Mouse (Mus musculus): ENCODE measurements around the gene Chn2. TPM values are rescaled to one million over a fixed set of nuclear protein-coding genes. Genes with fewer than 3 reads are reported as not detected.

Chn2 gene
- polyA plus RNA-seq, 1 experiment from 2014 or later, result 7.1 TPM

GRCm38 (mm10) chr6:54332203-54332602 is 292.8 kb downstream of the Chn2 start:
- Histone ChIP-seq H3K36me3 (ENCODE audit: control insufficient read depth, insufficient read depth, low read length) (no peaks in the 10 kb centered on the region), H3K4me1 (ENCODE audit: control insufficient read depth in 2 of 2, insufficient read depth in 2 of 2, low read length in 2 of 2) (peaks cover 4% of the 10 kb centered on the region in 2 experiments; a peak in 1 of 4 replicates), H3K9ac (ENCODE audit: low read length) (no peak overlapping the region), H3K27me3 (ENCODE audit: control insufficient read depth, insufficient read depth, low read length) (no peaks in the 10 kb centered on the region), H3K27ac (replicated peaks in 1 of 2; ENCODE audit: control insufficient read depth in 1 of 2, insufficient read depth in 1 of 2, low read depth in 2 of 2, low read length in 2 of 2) (no peak overlapping the region), H3K4me2 (ENCODE audit: low read length) (no peak overlapping the region), H3K9me3 (ENCODE audit: control insufficient read depth, low read length) (no peaks in the 10 kb centered on the region), H3K4me3 (ENCODE audit: control insufficient read depth in 1 of 2, insufficient read depth in 1 of 2, low read depth in 1 of 2, low read length in 2 of 2) (no peak overlapping the region)
- 57% methylated on average over 8 of the region's 8 CpGs for WGBS
- ATAC-seq (ENCODE audit: insufficient number of reproducible peaks, insufficient read depth, low FRiP score, low read depth), result no peak

GRCm38 (mm10) chr6:54333116-54333651 is 293.8 kb downstream of the Chn2 start:
- no peak overlapping the region for H3K4me3 ChIP-seq (ENCODE audit: control insufficient read depth in 1 of 2, insufficient read depth in 1 of 2, low read depth in 1 of 2, low read length in 2 of 2)
- no peaks in the 10 kb centered on the region for H3K36me3 ChIP-seq (ENCODE audit: control insufficient read depth, insufficient read depth, low read length)
- peaks cover 2 to 4% of the 10 kb centered on the region in 2 experiments; a peak in 1 of 4 replicates for H3K4me1 ChIP-seq (ENCODE audit: control insufficient read depth in 2 of 2, insufficient read depth in 2 of 2, low read length in 2 of 2)
- no peaks in the 10 kb centered on the region for H3K27me3 ChIP-seq (ENCODE audit: control insufficient read depth, insufficient read depth, low read length)
- no peak overlapping the region for H3K4me2 ChIP-seq (ENCODE audit: low read length)
- 61% methylated on average over 11 of the region's 11 CpGs for WGBS
- ATAC-seq (ENCODE audit: insufficient number of reproducible peaks, insufficient read depth, low FRiP score, low read depth), result no peak
- no peaks in the 10 kb centered on the region for H3K9me3 ChIP-seq (ENCODE audit: control insufficient read depth, low read length)
- H3K9ac ChIP-seq (ENCODE audit: low read length), result no peak overlapping the region
- no peak overlapping the region for H3K27ac ChIP-seq (replicated peaks in 1 of 2; ENCODE audit: control insufficient read depth in 1 of 2, insufficient read depth in 1 of 2, low read depth in 2 of 2, low read length in 2 of 2)

GRCm38 (mm10) chr6:54333652-54334396 is 294.5 kb downstream of the Chn2 start:
- peaks cover 0 to 2% of the 10 kb centered on the region in 2 experiments; a peak in 1 of 4 replicates for H3K4me1 ChIP-seq (ENCODE audit: control insufficient read depth in 2 of 2, insufficient read depth in 2 of 2, low read length in 2 of 2)
- H3K9me3 ChIP-seq (ENCODE audit: control insufficient read depth, low read length), result no peaks in the 10 kb centered on the region
- no peaks in the 10 kb centered on the region for H3K27me3 ChIP-seq (ENCODE audit: control insufficient read depth, insufficient read depth, low read length)
- H3K27ac ChIP-seq (replicated peaks in 1 of 2; ENCODE audit: control insufficient read depth in 1 of 2, insufficient read depth in 1 of 2, low read depth in 2 of 2, low read length in 2 of 2), result no peak overlapping the region
- H3K9ac ChIP-seq (ENCODE audit: low read length), result no peak overlapping the region
- H3K4me2 ChIP-seq (ENCODE audit: low read length), result no peak overlapping the region
- WGBS, result 48% methylated on average over 9 of the region's 9 CpGs
- no peaks in the 10 kb centered on the region for H3K36me3 ChIP-seq (ENCODE audit: control insufficient read depth, insufficient read depth, low read length)
- no peak overlapping the region for H3K4me3 ChIP-seq (ENCODE audit: control insufficient read depth in 1 of 2, insufficient read depth in 1 of 2, low read depth in 1 of 2, low read length in 2 of 2)
- no peak for ATAC-seq (ENCODE audit: insufficient number of reproducible peaks, insufficient read depth, low FRiP score, low read depth)

GRCm38 (mm10) chr6:54337321-54337720 is 298.0 kb downstream of the Chn2 start:
- 81% methylated on average over 6 of the region's 6 CpGs for WGBS

GRCm38 (mm10) chr6:54341133-54341532 is 301.8 kb downstream of the Chn2 start:
- no peak overlapping the region for H3K27ac ChIP-seq (replicated peaks in 1 of 2; ENCODE audit: control insufficient read depth in 1 of 2, insufficient read depth in 1 of 2, low read depth in 2 of 2, low read length in 2 of 2)
- no peaks in the 10 kb centered on the region for H3K4me1 ChIP-seq (ENCODE audit: control insufficient read depth in 2 of 2, insufficient read depth in 2 of 2, low read length in 2 of 2)
- no peak overlapping the region for H3K4me2 ChIP-seq (ENCODE audit: low read length)
- H3K9ac ChIP-seq (ENCODE audit: low read length), result no peak overlapping the region
- WGBS, result 86% methylated on average over 5 of the region's 5 CpGs
- no peak overlapping the region for H3K4me3 ChIP-seq (ENCODE audit: control insufficient read depth in 1 of 2, insufficient read depth in 1 of 2, low read depth in 1 of 2, low read length in 2 of 2)
- H3K36me3 ChIP-seq (ENCODE audit: control insufficient read depth, insufficient read depth, low read length), result no peaks in the 10 kb centered on the region
- H3K27me3 ChIP-seq (ENCODE audit: control insufficient read depth, insufficient read depth, low read length), result no peaks in the 10 kb centered on the region
- ATAC-seq (ENCODE audit: insufficient number of reproducible peaks, insufficient read depth, low FRiP score, low read depth), result no peak
- H3K9me3 ChIP-seq (ENCODE audit: control insufficient read depth, low read length), result no peaks in the 10 kb centered on the region

More at GRCm38 (mm10) chr6:54337321-54337720, 298.0 kb downstream of the Chn2 start:
- no peak for ATAC-seq (ENCODE audit: insufficient number of reproducible peaks, insufficient read depth, low FRiP score, low read depth)
- no peak overlapping the region for H3K9ac ChIP-seq (ENCODE audit: low read length)
- no peak overlapping the region for H3K4me3 ChIP-seq (ENCODE audit: control insufficient read depth in 1 of 2, insufficient read depth in 1 of 2, low read depth in 1 of 2, low read length in 2 of 2)
- H3K36me3 ChIP-seq (ENCODE audit: control insufficient read depth, insufficient read depth, low read length), result no peaks in the 10 kb centered on the region
- H3K4me2 ChIP-seq (ENCODE audit: low read length), result no peak overlapping the region
- no peaks in the 10 kb centered on the region for H3K9me3 ChIP-seq (ENCODE audit: control insufficient read depth, low read length)
- H3K27ac ChIP-seq (replicated peaks in 1 of 2; ENCODE audit: control insufficient read depth in 1 of 2, insufficient read depth in 1 of 2, low read depth in 2 of 2, low read length in 2 of 2), result no peak overlapping the region
- H3K27me3 ChIP-seq (ENCODE audit: control insufficient read depth, insufficient read depth, low read length), result no peaks in the 10 kb centered on the region
- H3K4me1 ChIP-seq (ENCODE audit: control insufficient read depth in 2 of 2, insufficient read depth in 2 of 2, low read length in 2 of 2), result peaks cover 0 to 2% of the 10 kb centered on the region in 2 experiments; a peak in 1 of 4 replicates

GRCm38 (mm10) chr6:54342223-54342622 is 302.9 kb downstream of the Chn2 start:
- Histone ChIP-seq H3K9ac (ENCODE audit: low read length) (no peak overlapping the region), H3K9me3 (ENCODE audit: control insufficient read depth, low read length) (no peaks in the 10 kb centered on the region), H3K4me3 (ENCODE audit: control insufficient read depth in 1 of 2, insufficient read depth in 1 of 2, low read depth in 1 of 2, low read length in 2 of 2) (no peak overlapping the region), H3K27me3 (ENCODE audit: control insufficient read depth, insufficient read depth, low read length) (no peaks in the 10 kb centered on the region), H3K4me2 (ENCODE audit: low read length) (no peak overlapping the region), H3K36me3 (ENCODE audit: control insufficient read depth, insufficient read depth, low read length) (no peaks in the 10 kb centered on the region), H3K4me1 (ENCODE audit: control insufficient read depth in 2 of 2, insufficient read depth in 2 of 2, low read length in 2 of 2) (no peaks in the 10 kb centered on the region), H3K27ac (replicated peaks in 1 of 2; ENCODE audit: control insufficient read depth in 1 of 2, insufficient read depth in 1 of 2, low read depth in 2 of 2, low read length in 2 of 2) (no peak overlapping the region)
- 79% methylated on average over 10 of the region's 10 CpGs for WGBS
- no peak for ATAC-seq (ENCODE audit: insufficient number of reproducible peaks, insufficient read depth, low FRiP score, low read depth)

Data from heart, embryonic 14.5 days (tissue).